Mouse (Mus musculus): ENCODE measurements around the gene Swi5.

DNA sequence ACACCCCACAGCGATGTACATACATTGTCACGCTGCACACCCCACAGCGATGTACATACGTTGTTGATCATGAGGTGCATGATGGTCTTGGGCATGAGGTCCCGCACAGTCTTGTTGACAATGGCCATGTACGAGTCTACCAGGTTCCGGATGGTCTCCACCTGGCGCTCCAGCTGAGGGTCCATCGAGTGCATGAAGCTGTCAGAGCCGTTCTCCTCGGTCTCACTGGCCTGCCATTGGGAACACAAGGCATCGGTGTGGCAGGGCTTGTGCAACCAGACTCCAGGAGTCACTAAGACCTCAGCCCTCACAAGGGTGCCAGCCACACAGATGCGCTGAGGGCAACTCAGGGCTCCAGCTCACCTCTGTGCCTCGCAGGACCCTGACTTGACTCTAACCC is 27.0 kb upstream of the Swi5 start:
- TF ChIP-seq GATA1 (IDR thresholded peaks at IDR 0.05; ENCODE audit: low read length) (no peak), TAL1 (IDR thresholded peaks at IDR 0.05; ENCODE audit: low read length) (no peak)
